Mouse (Mus musculus) retina, postnatal 1 day (tissue): ENCODE measurements at regions not wholly inside any gene's neighbourhood (a gene's known extent, or its start where the extent isn't known, plus 50 kb on each side); places are given as distances from the start of the nearest gene placed in this dataset.

Experiments used
- DNase-seq: peaks from one replicate; pipeline ENCODE4 v3.0.0-alpha.2; 2012

GRCm38 (mm10) chr9:41545776-41546175, 384.3 kb upstream of the Ubash3b start:
- no peak for DNase-seq

GRCm38 (mm10) chr9:41542511-41542910, 381.0 kb upstream of the Ubash3b start:
- no peak for DNase-seq

GRCm38 (mm10) chr9:41541327-41541726, 379.8 kb upstream of the Ubash3b start:
- no peak for DNase-seq

GRCm38 (mm10) chr9:41532786-41533185, 371.3 kb upstream of the Ubash3b start:
- no peak for DNase-seq

GRCm38 (mm10) chr9:41532290-41532689, 370.8 kb upstream of the Ubash3b start:
- DNase-seq, result no peak

- DNase-seq, result no peak
Measured at GRCm38 (mm10) chr9:41531596-41531995, 370.1 kb upstream of the Ubash3b start.

GRCm38 (mm10) chr9:41526126-41526525, 364.6 kb upstream of the Ubash3b start:
- no peak for DNase-seq

GRCm38 (mm10) chr9:41525534-41525933, 364.0 kb upstream of the Ubash3b start:
- no peak for DNase-seq

GRCm38 (mm10) chr9:41524591-41524990, 363.1 kb upstream of the Ubash3b start:
- DNase-seq, result no peak

GRCm38 (mm10) chr9:41523969-41524368, 362.5 kb upstream of the Ubash3b start:
- DNase-seq, result no peak

- no peak for DNase-seq
Measured at GRCm38 (mm10) chr9:41522302-41522701, 360.8 kb upstream of the Ubash3b start.

GRCm38 (mm10) chr9:41517787-41518186, 356.3 kb upstream of the Ubash3b start:
- DNase-seq, result no peak

- DNase-seq, result no peak
Measured at GRCm38 (mm10) chr9:41517053-41517696, 355.7 kb upstream of the Ubash3b start.

- no peak for DNase-seq
Measured at GRCm38 (mm10) chr9:41515192-41515591, 353.7 kb upstream of the Ubash3b start.

GRCm38 (mm10) chr9:41513701-41514100, 352.2 kb upstream of the Ubash3b start:
- DNase-seq, result no peak

- no peak for DNase-seq
Measured at GRCm38 (mm10) chr9:41509597-41509996, 348.1 kb upstream of the Ubash3b start.

- DNase-seq, result no peak
Measured at GRCm38 (mm10) chr9:41508746-41509145, 347.2 kb upstream of the Ubash3b start.

- no peak for DNase-seq
Measured at GRCm38 (mm10) chr9:41498326-41498725, 336.8 kb upstream of the Ubash3b start.

- no peak for DNase-seq
Measured at GRCm38 (mm10) chr9:41490112-41490511, 328.6 kb upstream of the Ubash3b start.

- no peak for DNase-seq
Measured at GRCm38 (mm10) chr9:41488046-41488445, 326.5 kb upstream of the Ubash3b start.

- DNase-seq, result no peak
Measured at GRCm38 (mm10) chr9:41483218-41483617, 321.7 kb upstream of the Ubash3b start.

- DNase-seq, result no peak
Measured at GRCm38 (mm10) chr9:41481611-41482266, 320.2 kb upstream of the Ubash3b start.

GRCm38 (mm10) chr9:41479854-41480749, 318.6 kb upstream of the Ubash3b start:
- DNase-seq, result no peak

- DNase-seq, result no peak
Measured at GRCm38 (mm10) chr9:41479085-41479484, 317.6 kb upstream of the Ubash3b start.
